Mouse (Mus musculus) midbrain, embryonic 11.5 days (tissue): Measurements from ENCODE around the gene Atp10a. TPM values are rescaled to one million over a fixed set of nuclear protein-coding genes. Genes with fewer than 3 reads are reported as not detected.

Source experiments
- ATAC-seq: fragments of 200-750 bp; cut with Nextera tagmentation; 2 replicates; pipeline ENCODE4 v1.8.0; 2017; ENCODE audit warnings: moderate TSS enrichment, moderate library complexity; ENCODE audit not compliant: low FRiP score
- DNase-seq: peaks from one replicate; pipeline ENCODE4 v3.0.0; 2015; ENCODE audit warnings: low spot score; ENCODE audit errors: missing footprints
- H3K27ac ChIP-seq: fragments of 300-500 bp; sonication (generic); 2 replicates; pipeline ENCODE4 v1.5.1; 2014; ENCODE audit warnings: low read depth, low read length
- H3K27me3 ChIP-seq: fragments of 300-500 bp; sonication (generic); 2 replicates; pipeline ENCODE4 v1.6.1; 2014; ENCODE audit warnings: mild to moderate bottlenecking, low read length, moderate library complexity, mixed read lengths; ENCODE audit not compliant: control insufficient read depth, insufficient read depth
- H3K36me3 ChIP-seq: fragments of 300-500 bp; sonication (generic); 2 replicates; pipeline ENCODE4 v1.6.1; 2014; ENCODE audit warnings: mild to moderate bottlenecking, low read length, moderate library complexity, mixed read lengths; ENCODE audit not compliant: control insufficient read depth, insufficient read depth
- H3K4me1 ChIP-seq: fragments of 300-500 bp; sonication (generic); 2 replicates; pipeline ENCODE4 v1.6.1; 2014; ENCODE audit warnings: low read length; ENCODE audit not compliant: control insufficient read depth, insufficient read depth
- H3K4me2 ChIP-seq: fragments of 300-500 bp; sonication (generic); 2 replicates; pipeline ENCODE4 v1.6.1; 2014; ENCODE audit warnings: mild to moderate bottlenecking, moderate library complexity
- H3K4me3 ChIP-seq: fragments of 300-500 bp; sonication (generic); 2 replicates; pipeline ENCODE4 v1.5.1; 2014; ENCODE audit warnings: low read depth, low read length
- H3K9ac ChIP-seq: fragments of 300-500 bp; sonication (generic); 2 replicates; pipeline ENCODE4 v1.6.1; 2014; ENCODE audit warnings: low read length
- H3K9me3 ChIP-seq: fragments of 300-500 bp; sonication (generic); 2 replicates; pipeline ENCODE4 v1.6.1; 2016; ENCODE audit warnings: low read length; ENCODE audit not compliant: control insufficient read depth
- WGBS: fragments of 180-500 bp; shearing (Covaris S2); extraction: QIAGEN DNeasy Blood & Tissue Kit; methylation state at CpG from one replicate; pipeline ENCODE4 v1.1.7; 2014; 5-methylcytosine and 5-hydroxymethylcytosine counted together
- polyA plus RNA-seq: library from polyadenylated mRNA; unstranded; fragments of >200 nt; fragmentation: Nextera tagmentation; extraction: Ambion mirVana; gene quantifications from 2 replicates; pipeline ENCODE4 v1.2.1, GENCODE M21; 2014

The Atp10a gene
- polyA plus RNA-seq, 1 experiment from 2014 or later: 1.7 TPM

DNA sequence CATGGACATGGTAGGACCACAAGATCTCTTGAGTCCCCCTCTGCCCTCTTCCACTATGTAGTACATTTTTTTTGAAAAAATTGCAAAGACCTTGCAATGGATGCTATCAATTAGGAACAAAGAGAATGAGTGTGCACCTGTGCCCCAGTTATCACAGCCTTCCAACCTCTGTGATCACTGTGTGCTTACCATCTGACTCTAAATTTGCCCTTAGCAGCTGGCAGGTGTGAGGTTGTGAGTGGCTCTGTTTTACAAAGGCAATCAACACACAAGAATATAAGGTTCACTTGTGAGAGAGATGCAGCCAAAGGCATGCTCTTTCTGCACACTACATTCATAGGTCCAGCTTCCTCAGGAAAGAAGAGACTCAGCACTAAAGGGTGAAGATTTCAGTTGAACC is 99.1 kb downstream of the Atp10a start:
- no peaks in the 10 kb centered on the region for H3K9me3 ChIP-seq
- no peaks in the 10 kb centered on the region for H3K36me3 ChIP-seq
- no peak overlapping the region for H3K27ac ChIP-seq
- H3K27me3 ChIP-seq: no peaks in the 10 kb centered on the region
- DNase-seq (no peak), ATAC-seq (no peak)
- no peak overlapping the region for H3K9ac ChIP-seq
- no peak overlapping the region for H3K4me2 ChIP-seq
- H3K4me3 ChIP-seq: no peak overlapping the region
- H3K4me1 ChIP-seq: no peaks in the 10 kb centered on the region

- Histone ChIP-seq H3K4me2 (no peak overlapping the region), H3K9me3 (no peaks in the 10 kb centered on the region), H3K36me3 (no peaks in the 10 kb centered on the region), H3K27me3 (no peaks in the 10 kb centered on the region), H3K9ac (no peak overlapping the region), H3K27ac (no peak overlapping the region), H3K4me3 (no peak overlapping the region), H3K4me1 (no peaks in the 10 kb centered on the region)
- ATAC-seq (no peak), DNase-seq (no peak)
- 89% methylated on average over 1 of the region's 1 CpGs for WGBS
Measured at GRCm38 (mm10) chr7:58755846-58756245, 99.9 kb downstream of the Atp10a start.

GRCm38 (mm10) chr7:58757331-58757730 is 101.4 kb downstream of the Atp10a start:
- H3K4me3 ChIP-seq: no peak overlapping the region
- H3K27ac ChIP-seq: no peak overlapping the region
- no peaks in the 10 kb centered on the region for H3K27me3 ChIP-seq
- no peaks in the 10 kb centered on the region for H3K36me3 ChIP-seq
- H3K9me3 ChIP-seq: no peaks in the 10 kb centered on the region
- H3K4me1 ChIP-seq: no peaks in the 10 kb centered on the region
- no peak overlapping the region for H3K4me2 ChIP-seq
- DNase-seq (no peak), ATAC-seq (no peak)
- WGBS: 75% methylated on average over 2 of the region's 2 CpGs
- H3K9ac ChIP-seq: no peak overlapping the region

DNA sequence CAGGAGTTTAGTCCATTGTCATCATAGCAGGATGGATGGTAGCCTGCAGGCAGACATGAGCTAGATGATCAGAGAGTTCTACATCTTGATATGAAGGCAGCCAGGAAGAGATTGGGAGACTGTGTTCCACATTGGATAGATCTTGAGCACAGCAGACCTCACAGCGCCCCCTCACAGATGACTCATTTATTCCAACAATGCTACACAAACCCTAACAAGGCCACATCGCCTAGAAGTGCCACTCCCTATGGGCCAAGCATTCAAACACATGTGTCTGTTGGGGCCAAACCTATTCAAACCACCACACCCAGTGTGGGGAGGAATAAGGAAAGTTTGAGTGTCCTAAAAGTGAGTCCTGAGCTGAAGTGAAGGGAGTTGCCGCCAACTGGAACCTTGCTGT is 102.4 kb downstream of the Atp10a start:
- Histone ChIP-seq H3K4me2 (no peak overlapping the region), H3K4me3 (no peak overlapping the region), H3K27me3 (no peaks in the 10 kb centered on the region), H3K36me3 (no peaks in the 10 kb centered on the region), H3K4me1 (no peaks in the 10 kb centered on the region), H3K27ac (no peak overlapping the region), H3K9me3 (no peaks in the 10 kb centered on the region), H3K9ac (no peak overlapping the region)
- WGBS: 88% methylated on average over 3 of the region's 3 CpGs
- no peak for DNase-seq
- no peak for ATAC-seq

- Histone ChIP-seq H3K4me2 (no peak overlapping the region), H3K27me3 (no peaks in the 10 kb centered on the region), H3K4me1 (no peaks in the 10 kb centered on the region), H3K27ac (no peak overlapping the region), H3K4me3 (no peak overlapping the region), H3K9ac (no peak overlapping the region), H3K36me3 (no peaks in the 10 kb centered on the region), H3K9me3 (no peaks in the 10 kb centered on the region)
- WGBS: 90% methylated on average over 4 of the region's 4 CpGs
- DNase-seq: no peak
- ATAC-seq: no peak
Measured at GRCm38 (mm10) chr7:58759265-58759664, 103.3 kb downstream of the Atp10a start.

GRCm38 (mm10) chr7:58767257-58767656 is 111.3 kb downstream of the Atp10a start:
- H3K4me2 ChIP-seq: no peak overlapping the region
- no peak overlapping the region for H3K9ac ChIP-seq
- 92% methylated on average over 6 of the region's 6 CpGs for WGBS
- no peak overlapping the region for H3K27ac ChIP-seq
- no peaks in the 10 kb centered on the region for H3K27me3 ChIP-seq
- no peaks in the 10 kb centered on the region for H3K4me1 ChIP-seq
- DNase-seq (peak; percentile 73), ATAC-seq (no peak)
- H3K4me3 ChIP-seq: no peak overlapping the region
- no peaks in the 10 kb centered on the region for H3K36me3 ChIP-seq
- H3K9me3 ChIP-seq: no peaks in the 10 kb centered on the region

- H3K4me3 ChIP-seq: no peak overlapping the region
- H3K9me3 ChIP-seq: no peaks in the 10 kb centered on the region
- no peak overlapping the region for H3K9ac ChIP-seq
- H3K27ac ChIP-seq: no peak overlapping the region
- no peaks in the 10 kb centered on the region for H3K36me3 ChIP-seq
- no peaks in the 10 kb centered on the region for H3K4me1 ChIP-seq
- peak; percentile 1 for DNase-seq
- ATAC-seq: no peak
- no peak overlapping the region for H3K4me2 ChIP-seq
- 84% methylated on average over 2 of the region's 2 CpGs for WGBS
- no peaks in the 10 kb centered on the region for H3K27me3 ChIP-seq
Measured at GRCm38 (mm10) chr7:58768253-58768652, 112.3 kb downstream of the Atp10a start.

DNA sequence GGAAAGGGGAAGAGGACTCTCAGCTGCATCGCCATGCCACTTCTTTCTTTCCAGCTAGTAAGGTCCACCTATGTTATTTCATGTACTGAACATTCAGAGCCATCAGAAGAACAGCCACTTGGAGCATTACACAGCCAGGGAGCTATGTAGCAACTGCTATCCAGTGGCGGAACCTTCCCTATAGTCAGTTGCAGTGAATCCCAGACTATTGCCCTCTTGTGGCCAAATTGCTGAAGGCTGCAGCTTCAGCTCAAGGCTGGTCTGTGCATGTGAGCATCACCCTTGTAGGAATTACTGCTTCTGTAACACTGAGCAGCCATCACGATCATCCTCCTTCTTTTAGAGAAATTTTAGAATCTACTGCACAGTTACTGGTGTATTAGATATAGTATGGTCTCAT is 114.3 kb downstream of the Atp10a start:
- no peak overlapping the region for H3K27ac ChIP-seq
- no peaks in the 10 kb centered on the region for H3K27me3 ChIP-seq
- H3K4me3 ChIP-seq: no peak overlapping the region
- WGBS: 83% methylated on average over 3 of the region's 3 CpGs
- H3K9ac ChIP-seq: no peak overlapping the region
- DNase-seq: peak; percentile 81
- H3K9me3 ChIP-seq: no peaks in the 10 kb centered on the region
- no peak overlapping the region for H3K4me2 ChIP-seq
- ATAC-seq: peak; percentile 73; the same call in 1 of the 2 replicates
- H3K4me1 ChIP-seq: no peaks in the 10 kb centered on the region
- no peaks in the 10 kb centered on the region for H3K36me3 ChIP-seq

DNA sequence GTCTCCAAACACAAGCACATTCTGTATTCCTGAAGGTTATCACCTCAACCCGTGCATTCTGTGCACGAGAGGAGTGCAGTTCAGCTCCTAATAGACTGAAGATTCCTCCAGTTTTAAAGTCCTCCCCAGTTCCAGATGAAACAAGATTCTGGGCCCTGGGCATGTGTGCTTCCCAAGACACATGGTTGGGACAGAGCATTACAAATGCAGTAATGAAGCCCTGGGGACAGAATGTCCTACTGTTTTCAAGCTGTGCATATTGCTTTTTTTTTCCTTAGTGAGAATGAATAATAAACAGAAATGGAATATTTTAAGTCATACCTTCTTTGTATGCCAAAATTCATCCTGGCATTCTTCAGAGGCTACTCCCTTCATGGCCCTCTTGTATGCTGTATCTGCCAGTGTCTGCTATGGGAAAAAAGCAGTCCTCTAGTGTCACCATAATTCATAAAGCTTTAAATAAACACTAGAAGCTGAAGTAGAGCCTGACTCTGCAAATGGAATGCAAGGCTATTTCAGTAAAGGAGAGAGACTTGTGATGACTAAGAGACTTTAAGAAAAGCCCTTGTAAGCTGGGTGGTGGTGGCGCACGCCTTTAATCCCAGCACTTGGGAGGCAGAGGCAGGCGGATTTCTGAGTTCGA is 116.2 kb downstream of the Atp10a start:
- Histone ChIP-seq H3K36me3 (no peaks in the 10 kb centered on the region), H3K27ac (no peak overlapping the region), H3K27me3 (no peaks in the 10 kb centered on the region), H3K4me3 (no peak overlapping the region), H3K4me1 (no peaks in the 10 kb centered on the region), H3K9ac (no peak overlapping the region), H3K4me2 (no peak overlapping the region), H3K9me3 (no peaks in the 10 kb centered on the region)
- DNase-seq (peak; percentile 44), ATAC-seq (no peak)
- 87% methylated on average over 6 of the region's 6 CpGs for WGBS
